Comparison of ENCODE assay signal across 8 mouse cellular contexts in genomic region chr9:66283565-66284203, GRCm38 (mm10).
A peak's percentile ranks its signal among the peaks of the same experiment; 100 is the strongest.
DNase-seq lines count a peak whose midpoint lies in the region; ATAC-seq and TF ChIP-seq lines count a peak whose summit lies in the region.

No protein-coding gene starts in this region.

- 0 out of 2 replicates have a peak, but pooled peaks cover 4% of the 10 kb centered on the region for H3K27me3 ChIP-seq in embryonic facial prominence, embryonic 10.5 days (replicated peaks; ENCODE audit: low read depth, poor library complexity, severe bottlenecking)
- H3K27me3 ChIP-seq in hindbrain, postnatal 0 days (ENCODE audit: insufficient read depth, low read length) = no peaks in the 10 kb centered on the region

- 23% methylated on average over 2 of the region's 2 CpGs for whole genome bisulfite sequencing in embryonic facial prominence, embryonic 10.5 days
- 15% methylated on average over 2 of the region's 2 CpGs for WGBS in hindbrain, postnatal 0 days

- no peaks in the 10 kb centered on the region for H3K9me3 ChIP-seq in embryonic facial prominence, embryonic 10.5 days
- no peaks in the 10 kb centered on the region for H3K9me3 ChIP-seq in hindbrain, postnatal 0 days (ENCODE audit: low read length)

- TF ChIP-seq CTCF in hindbrain, postnatal 0 days (IDR thresholded peaks at IDR 0.05; ENCODE audit: low read depth) = peak; percentile 77

- H3K27ac ChIP-seq in embryonic facial prominence, embryonic 10.5 days (replicated peaks) = no peak overlapping the region
- no peak overlapping the region for H3K27ac ChIP-seq in hindbrain, postnatal 0 days

- H3K4me3 ChIP-seq in embryonic facial prominence, embryonic 10.5 days = no peak overlapping the region
- H3K4me3 ChIP-seq in hindbrain, postnatal 0 days (ENCODE audit: low read length) = no peak overlapping the region

- H3K4me1 ChIP-seq in embryonic facial prominence, embryonic 10.5 days = peaks cover 22% of the 10 kb centered on the region
- no peaks in the 10 kb centered on the region for H3K4me1 ChIP-seq in hindbrain, postnatal 0 days (ENCODE audit: insufficient read depth, low read length)

- ATAC-seq in hindbrain, postnatal 0 days = no peak
- no peak for ATAC-seq in inflammation-experienced regulatory T-cells, adult 6 months

- H3K4me2 ChIP-seq in hindbrain, postnatal 0 days (ENCODE audit: low read depth, low read length) = no peak overlapping the region

- H3K36me3 ChIP-seq in embryonic facial prominence, embryonic 10.5 days (replicated peaks) = no peaks in the 10 kb centered on the region
- no peaks in the 10 kb centered on the region for H3K36me3 ChIP-seq in hindbrain, postnatal 0 days (ENCODE audit: insufficient read depth, low read length)

- no peak overlapping the region for H3K9ac ChIP-seq in hindbrain, postnatal 0 days (replicated peaks; ENCODE audit: low read length)

- DNase-seq in testis, postnatal 10 days (ENCODE audit: low spot score) = peak; percentile 64
- no peak for DNase-seq in testis, postnatal 14 days (ENCODE audit: low spot score)
- peak; percentile 69 to 84 for DNase-seq in adrenal gland, postnatal 36 days
- DNase-seq in embryonic facial prominence, embryonic 10.5 days (ENCODE audit: low spot score) = peak; percentile 77
- DNase-seq in hindbrain, postnatal 0 days (ENCODE audit: low spot score) = peak; percentile 83
- peak; percentile 75 for DNase-seq in left cerebral cortex, postnatal 4 days
- peak; percentile 78 for DNase-seq in retina, postnatal 1 day

- intact Hi-C loops in left cerebral cortex, postnatal 4 days (cut with DNase I) = no loop called here
